Mouse (Mus musculus) forebrain, embryonic 15.5 days (tissue): Measurements from ENCODE around the gene S100a3. TPM values are rescaled to one million over a fixed set of nuclear protein-coding genes. Genes with fewer than 3 reads are reported as not detected.
A peak's percentile ranks its signal among the peaks of the same experiment; 100 is the strongest.

Experiments used
- ATAC-seq: fragments of 200-750 bp; cut with Nextera tagmentation; replicated peaks from 2 replicates; pipeline ENCODE4 v1.8.0; 2017; ENCODE audit warnings: mild to moderate bottlenecking, moderate TSS enrichment, moderate library complexity
- H3K27ac ChIP-seq: fragments of 300-500 bp; sonication (generic); replicated peaks from 2 replicates; pipeline ENCODE4 v1.5.1; 2015; ENCODE audit warnings: mild to moderate bottlenecking, inconsistent platforms
- H3K27me3 ChIP-seq: fragments of 300-500 bp; sonication (generic); 2 replicates; pipeline ENCODE4 v1.6.1; 2015; ENCODE audit warnings: inconsistent platforms
- H3K36me3 ChIP-seq: fragments of 300-500 bp; sonication (generic); 2 replicates; pipeline ENCODE4 v1.6.1; 2015; ENCODE audit warnings: mild to moderate bottlenecking, inconsistent platforms
- H3K4me1 ChIP-seq: fragments of 300-500 bp; sonication (generic); 2 replicates; pipeline ENCODE4 v1.6.1; 2015; ENCODE audit warnings: inconsistent platforms
- H3K4me2 ChIP-seq: fragments of 300-500 bp; sonication (generic); replicated peaks from 2 replicates; pipeline ENCODE4 v1.6.1; 2015; ENCODE audit warnings: mild to moderate bottlenecking, inconsistent platforms
- H3K4me3 ChIP-seq: fragments of 300-500 bp; sonication (generic); 2 replicates; pipeline ENCODE4 v1.5.1; 2015; ENCODE audit warnings: mild to moderate bottlenecking, inconsistent platforms
- H3K9ac ChIP-seq: fragments of 300-500 bp; sonication (generic); replicated peaks from 2 replicates; pipeline ENCODE4 v1.6.1; 2015; ENCODE audit warnings: mild to moderate bottlenecking, inconsistent platforms
- H3K9me3 ChIP-seq: fragments of 300-500 bp; sonication (generic); 2 replicates; pipeline ENCODE4 v1.6.1; 2016; ENCODE audit warnings: inconsistent platforms
- WGBS: fragments of 180-500 bp; shearing (Covaris S2); methylation state at CpG from one replicate; pipeline ENCODE4 v1.1.7; 2015; ENCODE audit warnings: mixed read lengths; 5-methylcytosine and 5-hydroxymethylcytosine counted together
- polyA plus RNA-seq: library from polyadenylated mRNA; unstranded; fragments of >200 nt; fragmentation: Nextera tagmentation; extraction: Ambion mirVana; gene quantifications from 2 replicates; pipeline ENCODE4 v1.2.1, GENCODE M21; 2015

S100a3 gene
- polyA plus RNA-seq, 1 experiment from 2014 or later, result 0.50 TPM

DNA sequence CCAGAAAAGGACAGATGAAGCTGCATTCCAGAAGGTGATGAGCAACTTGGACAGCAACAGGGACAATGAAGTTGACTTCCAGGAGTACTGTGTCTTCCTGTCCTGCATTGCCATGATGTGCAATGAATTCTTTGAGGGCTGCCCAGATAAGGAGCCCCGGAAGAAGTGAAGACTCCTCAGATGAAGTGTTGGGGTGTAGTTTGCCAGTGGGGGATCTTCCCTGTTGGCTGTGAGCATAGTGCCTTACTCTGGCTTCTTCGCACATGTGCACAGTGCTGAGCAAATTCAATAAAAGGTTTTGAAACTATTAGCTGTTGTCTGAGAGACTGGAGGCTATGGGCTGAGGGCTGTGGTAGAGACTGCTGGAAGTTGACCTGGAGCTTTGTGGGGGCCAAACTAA, 45.4 kb downstream of the S100a3 start:
- ATAC-seq, result no peak
- no peaks in the 10 kb centered on the region for H3K36me3 ChIP-seq
- no peak overlapping the region for H3K9ac ChIP-seq
- H3K27ac ChIP-seq, result no peak overlapping the region
- H3K9me3 ChIP-seq, result no peaks in the 10 kb centered on the region
- peaks cover 12% of the 10 kb centered on the region for H3K4me1 ChIP-seq
- 97% methylated on average over 2 of the region's 2 CpGs for WGBS
- H3K4me2 ChIP-seq, result no peak overlapping the region
- no peaks in the 10 kb centered on the region for H3K27me3 ChIP-seq
- H3K4me3 ChIP-seq, result no peak overlapping the region

DNA sequence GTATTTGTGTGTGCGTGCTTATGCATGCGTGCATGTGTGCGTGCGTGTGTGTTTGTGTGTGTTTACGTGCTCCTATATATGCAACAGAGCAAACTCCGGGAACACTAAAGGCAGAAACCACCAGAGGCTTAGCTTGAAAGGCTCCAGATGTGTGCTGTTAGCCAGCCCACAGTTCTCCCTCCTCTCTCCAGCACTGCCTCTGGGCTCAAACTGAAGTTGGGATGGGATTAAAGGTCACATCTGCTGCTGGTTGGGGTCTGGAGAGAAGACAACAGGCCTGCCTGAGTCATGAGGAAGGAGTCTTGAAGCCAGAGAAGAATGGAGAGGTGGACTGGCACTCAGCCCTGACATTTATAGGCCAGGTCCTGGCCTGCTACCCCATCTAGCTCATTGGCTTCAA, 45.8 kb downstream of the S100a3 start:
- Histone ChIP-seq H3K4me3 (no peak overlapping the region), H3K27me3 (no peaks in the 10 kb centered on the region), H3K9me3 (no peaks in the 10 kb centered on the region), H3K4me1 (peaks cover 12% of the 10 kb centered on the region), H3K27ac (no peak overlapping the region), H3K36me3 (no peaks in the 10 kb centered on the region), H3K9ac (no peak overlapping the region), H3K4me2 (no peak overlapping the region)
- 96% methylated on average over 6 of the region's 6 CpGs for WGBS
- ATAC-seq, result no peak

GRCm38 (mm10) chr3:90607361-90607760, 47.0 kb downstream of the S100a3 start:
- H3K9me3 ChIP-seq, result no peaks in the 10 kb centered on the region
- no peak overlapping the region for H3K4me2 ChIP-seq
- no peaks in the 10 kb centered on the region for H3K27me3 ChIP-seq
- no peaks in the 10 kb centered on the region for H3K36me3 ChIP-seq
- no peak overlapping the region for H3K27ac ChIP-seq
- 91% methylated on average over 3 of the region's 3 CpGs for WGBS
- H3K9ac ChIP-seq, result no peak overlapping the region
- ATAC-seq, result no peak
- no peak overlapping the region for H3K4me3 ChIP-seq
- H3K4me1 ChIP-seq, result peaks cover 12% of the 10 kb centered on the region

DNA sequence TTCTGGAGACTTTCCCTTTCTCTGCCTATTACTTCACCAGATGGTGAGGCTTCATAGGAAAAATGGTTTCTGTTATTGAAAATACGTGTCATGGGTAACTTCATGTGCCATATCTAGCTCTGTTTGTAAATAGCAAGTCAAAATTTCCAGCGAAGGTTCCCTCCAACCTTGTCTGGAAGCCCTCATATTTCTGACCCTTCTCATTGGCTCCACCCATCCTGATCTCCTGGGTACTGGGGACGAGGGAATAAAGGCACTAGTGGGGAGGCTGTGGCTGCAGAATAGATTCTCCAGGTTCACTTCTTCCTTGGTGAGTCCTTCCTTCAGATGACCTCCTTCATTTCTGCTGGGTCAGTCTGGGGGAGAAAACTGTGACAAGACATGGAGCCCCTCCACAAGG, 47.8 kb downstream of the S100a3 start, which contains the start of gene S100a5:
Gene S100a5 (plus strand): TSS at position 301 of the 400 bp plus-strand sequence.
- H3K4me1 ChIP-seq, result peaks cover 17% of the 10 kb centered on the region
- no peaks in the 10 kb centered on the region for H3K9me3 ChIP-seq
- no peak for ATAC-seq
- H3K27me3 ChIP-seq, result no peaks in the 10 kb centered on the region
- no peak within 1 kb of the TSS for H3K27ac ChIP-seq
- H3K4me2 ChIP-seq, result no peak within 1 kb of the TSS
- whole genome bisulfite sequencing, result 58% methylated on average over 3 of the region's 3 CpGs
- H3K4me3 ChIP-seq, result no peak within 1 kb of the TSS
- no peak within 1 kb of the TSS for H3K9ac ChIP-seq
- H3K36me3 ChIP-seq, result no peaks in the 10 kb centered on the region

GRCm38 (mm10) chr3:90609102-90609501, 48.7 kb downstream of the S100a3 start:
- H3K4me1 ChIP-seq, result peaks cover 14% of the 10 kb centered on the region
- no peak overlapping the region for H3K4me3 ChIP-seq
- H3K9me3 ChIP-seq, result no peaks in the 10 kb centered on the region
- ATAC-seq, result no peak
- H3K9ac ChIP-seq, result no peak overlapping the region
- no peak overlapping the region for H3K27ac ChIP-seq
- no peaks in the 10 kb centered on the region for H3K36me3 ChIP-seq
- H3K4me2 ChIP-seq, result no peak overlapping the region
- H3K27me3 ChIP-seq, result no peaks in the 10 kb centered on the region

GRCm38 (mm10) chr3:90611494-90611893, 51.1 kb downstream of the S100a3 start:
- no peak overlapping the region for H3K27ac ChIP-seq
- H3K36me3 ChIP-seq, result no peaks in the 10 kb centered on the region
- no peak overlapping the region for H3K4me3 ChIP-seq
- no peaks in the 10 kb centered on the region for H3K9me3 ChIP-seq
- no peak overlapping the region for H3K9ac ChIP-seq
- no peak for ATAC-seq
- 96% methylated on average over 3 of the region's 3 CpGs for WGBS
- H3K4me1 ChIP-seq, result peaks cover 5% of the 10 kb centered on the region
- no peak overlapping the region for H3K4me2 ChIP-seq
- no peaks in the 10 kb centered on the region for H3K27me3 ChIP-seq

DNA sequence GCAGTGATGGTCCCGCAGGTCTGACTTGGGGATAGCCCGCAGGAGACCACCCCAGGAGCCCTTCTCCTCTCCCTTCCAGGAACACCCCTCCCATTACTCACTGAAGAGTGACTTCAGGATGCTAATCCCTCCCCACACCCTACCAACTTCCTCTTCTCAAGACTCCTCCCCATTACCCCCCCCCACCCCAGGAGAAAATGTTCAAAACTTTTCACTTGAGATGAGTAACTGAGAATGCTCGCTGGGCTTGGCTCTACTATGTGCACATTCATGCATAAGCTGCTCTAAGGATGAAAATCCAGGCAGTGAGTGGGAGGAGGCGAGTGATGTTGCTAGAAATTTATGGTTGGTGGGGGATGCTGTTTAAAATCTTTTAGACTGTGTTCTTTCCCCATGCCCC, 51.7 kb downstream of the S100a3 start:
- ATAC-seq, result no peak
- WGBS, result 65% methylated on average over 4 of the region's 4 CpGs
- no peak overlapping the region for H3K4me3 ChIP-seq

DNA sequence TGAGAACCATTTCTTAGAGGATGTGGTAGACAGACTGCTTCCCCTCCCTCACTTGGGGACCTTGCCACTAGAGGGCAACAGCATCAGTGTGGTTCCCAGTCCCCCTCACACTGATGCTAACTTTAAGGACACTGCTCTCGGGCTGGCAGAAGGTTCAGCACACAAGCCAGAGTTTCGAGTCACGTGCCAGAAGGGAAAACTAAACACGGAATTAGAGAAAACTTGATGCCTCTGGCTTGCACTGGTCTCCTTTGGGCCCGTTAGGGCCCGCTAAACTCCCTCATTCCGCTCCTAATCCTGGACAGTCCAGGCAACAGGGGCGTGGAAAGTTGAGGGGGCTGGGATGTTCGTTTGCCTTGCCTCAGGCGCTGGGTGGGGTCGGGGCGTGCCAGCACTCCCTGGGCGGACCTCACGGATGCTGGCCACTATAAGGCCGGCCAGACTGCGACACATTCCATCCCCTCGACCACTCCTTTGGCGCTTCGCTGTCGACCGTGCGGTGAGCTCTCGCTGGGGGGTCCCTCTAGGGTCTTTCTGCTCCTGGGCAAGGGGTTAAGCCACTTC, 52.4 kb downstream of the S100a3 start, which contains the start of gene S100a6:
Gene S100a6 (plus strand): TSS at position 155 of the 564 bp plus-strand sequence.
- Histone ChIP-seq H3K4me3 (peak within 1 kb of the TSS; percentile 23), H3K27me3 (no peaks in the 10 kb centered on the region), H3K27ac (no peak within 1 kb of the TSS), H3K9me3 (no peaks in the 10 kb centered on the region), H3K9ac (0 out of 2 replicates have a peak within 1 kb of the TSS, but pooled peaks have one; percentile 2), H3K4me2 (peak within 1 kb of the TSS; percentile 44), H3K4me1 (peaks cover 5% of the 10 kb centered on the region), H3K36me3 (no peaks in the 10 kb centered on the region)
- under 1% methylated on average over 23 of the region's 23 CpGs for WGBS
- peak; percentile 69; the same call in 1 of the 2 replicates for ATAC-seq

More for the DNA sequence above, 51.7 kb downstream of the S100a3 start:
- Histone ChIP-seq H3K27ac (no peak overlapping the region), H3K36me3 (no peaks in the 10 kb centered on the region), H3K9me3 (no peaks in the 10 kb centered on the region), H3K4me2 (no peak overlapping the region), H3K27me3 (no peaks in the 10 kb centered on the region), H3K4me1 (peaks cover 5% of the 10 kb centered on the region), H3K9ac (no peak overlapping the region)

- Histone ChIP-seq H3K4me3 (no peak overlapping the region), H3K27ac (no peak overlapping the region), H3K9me3 (no peaks in the 10 kb centered on the region), H3K27me3 (no peaks in the 10 kb centered on the region), H3K36me3 (no peaks in the 10 kb centered on the region), H3K9ac (no peak overlapping the region), H3K4me2 (peak overlapping the region; percentile 44), H3K4me1 (peaks cover 5% of the 10 kb centered on the region)
- no peak for ATAC-seq
- WGBS, result 72% methylated on average over 7 of the region's 7 CpGs
Measured at GRCm38 (mm10) chr3:90613461-90614147, 53.2 kb downstream of the S100a3 start.

- Histone ChIP-seq H3K27ac (no peak overlapping the region), H3K36me3 (no peaks in the 10 kb centered on the region), H3K27me3 (no peaks in the 10 kb centered on the region), H3K4me3 (no peak overlapping the region), H3K9me3 (no peaks in the 10 kb centered on the region), H3K9ac (no peak overlapping the region), H3K4me2 (no peak overlapping the region), H3K4me1 (peaks cover 5% of the 10 kb centered on the region)
- 84% methylated on average over 6 of the region's 6 CpGs for WGBS
- ATAC-seq, result no peak
Measured at GRCm38 (mm10) chr3:90614148-90614530, 53.8 kb downstream of the S100a3 start.

GRCm38 (mm10) chr3:90614611-90615251, 54.4 kb downstream of the S100a3 start:
- Histone ChIP-seq H3K9me3 (no peaks in the 10 kb centered on the region), H3K36me3 (no peaks in the 10 kb centered on the region), H3K27ac (no peak overlapping the region), H3K4me2 (no peak overlapping the region), H3K4me3 (no peak overlapping the region), H3K27me3 (no peaks in the 10 kb centered on the region), H3K4me1 (peaks cover 5% of the 10 kb centered on the region), H3K9ac (no peak overlapping the region)
- ATAC-seq, result no peak
- WGBS, result 85% methylated on average over 11 of the region's 11 CpGs

GRCm38 (mm10) chr3:90615415-90615814, 55.0 kb downstream of the S100a3 start:
- WGBS, result 8% methylated on average over 7 of the region's 7 CpGs
- H3K4me3 ChIP-seq, result no peak overlapping the region
- H3K36me3 ChIP-seq, result no peaks in the 10 kb centered on the region
- no peak overlapping the region for H3K9ac ChIP-seq
- H3K27ac ChIP-seq, result no peak overlapping the region
- peaks cover 5% of the 10 kb centered on the region for H3K4me1 ChIP-seq
- H3K27me3 ChIP-seq, result no peaks in the 10 kb centered on the region
- H3K4me2 ChIP-seq, result no peak overlapping the region
- H3K9me3 ChIP-seq, result no peaks in the 10 kb centered on the region
- ATAC-seq, result 0 out of 2 replicates have a peak, but pooled peaks have one; percentile 48
